Mouse (Mus musculus): Measurements from ENCODE around the gene Tifab.

GRCm38 (mm10) chr13:56165561-56165960 is 13.1 kb downstream of the Tifab start:
- no peak for TF ChIP-seq CTCF (IDR thresholded peaks at IDR 0.05; ENCODE audit: insufficient read depth, low read depth, low read length)
- no peak for TF ChIP-seq POLR2A (IDR thresholded peaks at IDR 0.05; ENCODE audit: insufficient read depth, low read depth, low read length)

Measured in olfactory bulb, adult 2 months (tissue).